Mouse (Mus musculus) heart, embryonic 14.5 days (tissue): ENCODE measurements around the gene Slc22a3. TPM values are rescaled to one million over a fixed set of nuclear protein-coding genes. Genes with fewer than 3 reads are reported as not detected.

Experiments
- ATAC-seq: fragments of 200-750 bp; cut with Nextera tagmentation; 2 replicates; pipeline ENCODE4 v1.8.0; 2017; ENCODE audit warnings: low read depth, moderate TSS enrichment; ENCODE audit not compliant: insufficient number of reproducible peaks, insufficient read depth, low FRiP score
- H3K27ac ChIP-seq, 2 experiments: fragments of 200-500 bp in 1 of 2; fragments of 300-500 bp in 1 of 2; sonication (generic) in 1 of 2; replicated peaks in 1 of 2; 2 replicates each; pipeline ENCODE4 v1.5.1; 2012 to 2014; ENCODE audit warnings: low read depth in 2 of 2, low read length in 2 of 2, control low read depth in 1 of 2, mild to moderate bottlenecking in 1 of 2, mixed read lengths in 1 of 2; ENCODE audit not compliant: control insufficient read depth in 1 of 2, insufficient read depth in 1 of 2
- H3K27me3 ChIP-seq: fragments of 300-500 bp; sonication (generic); 2 replicates; pipeline ENCODE4 v1.6.1; 2014; ENCODE audit warnings: mild to moderate bottlenecking, low read length, control low read depth; ENCODE audit not compliant: control insufficient read depth, insufficient read depth
- H3K36me3 ChIP-seq: fragments of 300-500 bp; sonication (generic); 2 replicates; pipeline ENCODE4 v1.6.1; 2014; ENCODE audit warnings: mild to moderate bottlenecking, control low read depth, low read length, mixed read lengths; ENCODE audit not compliant: control insufficient read depth, insufficient read depth
- H3K4me1 ChIP-seq, 2 experiments: fragments of 200-500 bp in 1 of 2; fragments of 300-500 bp in 1 of 2; sonication (generic) in 1 of 2; 2 replicates each; pipeline ENCODE4 v1.6.1; 2012 to 2014; ENCODE audit warnings: low read length in 2 of 2, control low read depth in 1 of 2, mixed read lengths in 1 of 2; ENCODE audit not compliant: control insufficient read depth in 2 of 2, insufficient read depth in 2 of 2
- H3K4me2 ChIP-seq: fragments of 300-500 bp; sonication (generic); 2 replicates; pipeline ENCODE4 v1.6.1; 2014; ENCODE audit warnings: mild to moderate bottlenecking, low read length
- H3K4me3 ChIP-seq, 2 experiments: fragments of 200-500 bp in 1 of 2; fragments of 300-500 bp in 1 of 2; sonication (generic) in 1 of 2; 2 replicates each; pipeline ENCODE4 v1.5.1; 2012 to 2014; ENCODE audit warnings: low read length in 2 of 2, mild to moderate bottlenecking in 2 of 2, control low read depth in 1 of 2, low read depth in 1 of 2, moderate library complexity in 1 of 2; ENCODE audit not compliant: control insufficient read depth in 1 of 2, insufficient read depth in 1 of 2
- H3K9ac ChIP-seq: fragments of 300-500 bp; sonication (generic); 2 replicates; pipeline ENCODE4 v1.6.1; 2014; ENCODE audit warnings: mild to moderate bottlenecking, low read length
- H3K9me3 ChIP-seq: fragments of 300-500 bp; sonication (generic); 2 replicates; pipeline ENCODE4 v1.6.1; 2016; ENCODE audit warnings: low read length, control low read depth; ENCODE audit not compliant: control insufficient read depth
- WGBS: fragments of 180-500 bp; shearing (Covaris S2); extraction: QIAGEN DNeasy Blood & Tissue Kit; methylation state at CpG from one replicate; pipeline ENCODE4 v1.1.7; 2014; 5-methylcytosine and 5-hydroxymethylcytosine counted together
- polyA plus RNA-seq: library from polyadenylated mRNA; unstranded; fragments of >200 nt; fragmentation: Nextera tagmentation; extraction: Ambion mirVana; gene quantifications from 2 replicates; pipeline ENCODE4 v1.2.1, GENCODE M21; 2014

The Slc22a3 gene
- polyA plus RNA-seq, 1 experiment from 2014 or later, result 0.45 TPM

- H3K4me1 ChIP-seq, result no peaks in the 10 kb centered on the region
- ATAC-seq, result no peak
- WGBS, result 18% methylated on average over 2 of the region's 2 CpGs
- H3K9me3 ChIP-seq, result no peaks in the 10 kb centered on the region
- no peak overlapping the region for H3K4me2 ChIP-seq
- H3K9ac ChIP-seq, result no peak overlapping the region
- H3K27me3 ChIP-seq, result no peaks in the 10 kb centered on the region
- no peak overlapping the region for H3K4me3 ChIP-seq
- H3K36me3 ChIP-seq, result no peaks in the 10 kb centered on the region
- H3K27ac ChIP-seq, result no peak overlapping the region
Observed at GRCm38 (mm10) chr17:12444561-12444960, 62.9 kb downstream of the Slc22a3 start.

- H3K4me2 ChIP-seq, result no peak overlapping the region
- no peak overlapping the region for H3K9ac ChIP-seq
- ATAC-seq, result no peak
- H3K27me3 ChIP-seq, result no peaks in the 10 kb centered on the region
- H3K36me3 ChIP-seq, result no peaks in the 10 kb centered on the region
- no peaks in the 10 kb centered on the region for H3K9me3 ChIP-seq
- no peak overlapping the region for H3K27ac ChIP-seq
- H3K4me1 ChIP-seq, result 0 out of 4 replicates have a peak, but pooled peaks cover 0 to 3% of the 10 kb centered on the region in 2 experiments
- H3K4me3 ChIP-seq, result no peak overlapping the region
- WGBS, result 75% methylated on average over 10 of the region's 10 CpGs
Observed at GRCm38 (mm10) chr17:12437771-12438170, 69.7 kb downstream of the Slc22a3 start.

GRCm38 (mm10) chr17:12431707-12432106, 75.8 kb downstream of the Slc22a3 start:
- Histone ChIP-seq H3K27me3 (no peaks in the 10 kb centered on the region), H3K9ac (no peak overlapping the region), H3K4me1 (peaks cover 3 to 11% of the 10 kb centered on the region in 2 experiments; a peak in 2 of 4 replicates), H3K36me3 (no peaks in the 10 kb centered on the region), H3K4me3 (no peak overlapping the region), H3K9me3 (no peaks in the 10 kb centered on the region), H3K27ac (no peak overlapping the region), H3K4me2 (no peak overlapping the region)
- WGBS, result 58% methylated on average over 5 of the region's 5 CpGs
- ATAC-seq, result no peak

- no peak for ATAC-seq
- Histone ChIP-seq H3K36me3 (no peaks in the 10 kb centered on the region), H3K4me1 (peaks cover 8 to 15% of the 10 kb centered on the region in 2 experiments; a peak in 3 of 4 replicates)
Observed at GRCm38 (mm10) chr17:12428369-12428768, 79.1 kb downstream of the Slc22a3 start.

GRCm38 (mm10) chr17:12427156-12427555, 80.3 kb downstream of the Slc22a3 start:
- Histone ChIP-seq H3K36me3 (no peaks in the 10 kb centered on the region), H3K27ac (no peak overlapping the region), H3K27me3 (no peaks in the 10 kb centered on the region), H3K9me3 (no peaks in the 10 kb centered on the region), H3K9ac (no peak overlapping the region), H3K4me2 (no peak overlapping the region), H3K4me1 (peaks cover 8 to 16% of the 10 kb centered on the region in 2 experiments; a peak in 3 of 4 replicates), H3K4me3 (no peak overlapping the region)
- 3% methylated on average over 3 of the region's 3 CpGs for WGBS
- ATAC-seq, result no peak

More at GRCm38 (mm10) chr17:12428369-12428768, 79.1 kb downstream of the Slc22a3 start:
- H3K4me3 ChIP-seq, result no peak overlapping the region
- H3K9ac ChIP-seq, result no peak overlapping the region
- 0 out of 4 replicates have a peak overlapping the region, but pooled peaks of 1 of the 2 experiments have one; percentile 12 for H3K27ac ChIP-seq
- no peaks in the 10 kb centered on the region for H3K27me3 ChIP-seq
- H3K4me2 ChIP-seq, result no peak overlapping the region
- H3K9me3 ChIP-seq, result no peaks in the 10 kb centered on the region

GRCm38 (mm10) chr17:12422143-12422542, 85.4 kb downstream of the Slc22a3 start:
- 78% methylated on average over 1 of the region's 1 CpGs for WGBS
- no peak for ATAC-seq
- H3K4me1 ChIP-seq, result peaks cover 12 to 14% of the 10 kb centered on the region in 2 experiments
- H3K27ac ChIP-seq, result no peak overlapping the region
- H3K27me3 ChIP-seq, result no peaks in the 10 kb centered on the region
- H3K4me3 ChIP-seq, result no peak overlapping the region
- H3K4me2 ChIP-seq, result no peak overlapping the region
- H3K9me3 ChIP-seq, result no peaks in the 10 kb centered on the region
- no peaks in the 10 kb centered on the region for H3K36me3 ChIP-seq
- H3K9ac ChIP-seq, result no peak overlapping the region

GRCm38 (mm10) chr17:12420886-12421574, 86.5 kb downstream of the Slc22a3 start:
- WGBS, result 52% methylated on average over 16 of the region's 16 CpGs
- Histone ChIP-seq H3K9ac (no peak overlapping the region), H3K4me2 (no peak overlapping the region), H3K27me3 (no peaks in the 10 kb centered on the region), H3K9me3 (no peaks in the 10 kb centered on the region), H3K36me3 (no peaks in the 10 kb centered on the region), H3K4me3 (no peak overlapping the region), H3K27ac (no peak overlapping the region), H3K4me1 (peaks cover 9 to 11% of the 10 kb centered on the region in 2 experiments)
- no peak for ATAC-seq
